Mouse (Mus musculus): ENCODE data around the gene Fscn3. TPM values are rescaled to one million over a fixed set of nuclear protein-coding genes. Genes with fewer than 3 reads are reported as not detected.

The Fscn3 gene
- not detected in 2 replicates for polyA plus RNA-seq (2012; rRNA removed)

- H3K27me3 ChIP-seq (ENCODE audit: control insufficient read depth, insufficient read depth, low read length), result no peaks in the 10 kb centered on the region
- peak in 1 of 2 experiments; percentile 27 for DNase-seq (ENCODE audit: low read depth in 1 of 2, low spot score in 2 of 2)
- no peak within 1 kb of the TSS for H3K4me3 ChIP-seq (ENCODE audit: extremely low read depth, insufficient read depth, insufficient read length)
- peaks cover 13% of the 10 kb centered on the region for H3K36me3 ChIP-seq (ENCODE audit: control insufficient read depth, insufficient read depth, low read length)
- peaks cover 3% of the 10 kb centered on the region; the same call in 1 of the 2 replicates for H3K4me1 ChIP-seq (ENCODE audit: control insufficient read depth, insufficient read depth, insufficient read length)
- H3K27ac ChIP-seq (ENCODE audit: insufficient read depth, low read length), result no peak within 1 kb of the TSS
- WGBS, result 64% methylated on average over 3 of the region's 3 CpGs
- TF ChIP-seq CTCF (IDR thresholded peaks at IDR 0.05; ENCODE audit: extremely low read depth, insufficient read depth, insufficient read length, insufficient replicate concordance), result no peak
- no peak for TF ChIP-seq POLR2A (IDR thresholded peaks at IDR 0.05; ENCODE audit: low read depth, low read length)
Observed at GRCm38 (mm10) chr6:28427096-28427839, at the start of gene Fscn3. Gene Fscn3 (plus strand): TSS chr6:28427789.

GRCm38 (mm10) chr6:28381983-28382382 lies 45.6 kb upstream of the Fscn3 start:
- H3K27ac ChIP-seq (ENCODE audit: insufficient read depth, low read length), result no peak overlapping the region
- H3K4me3 ChIP-seq (ENCODE audit: extremely low read depth, insufficient read depth, insufficient read length), result no peak overlapping the region
- no peaks in the 10 kb centered on the region for H3K27me3 ChIP-seq (ENCODE audit: control insufficient read depth, insufficient read depth, low read length)
- H3K36me3 ChIP-seq (ENCODE audit: control insufficient read depth, insufficient read depth, low read length), result no peaks in the 10 kb centered on the region
- no peak for TF ChIP-seq POLR2A (IDR thresholded peaks at IDR 0.05; ENCODE audit: low read depth, low read length)
- no peak for TF ChIP-seq CTCF (IDR thresholded peaks at IDR 0.05; ENCODE audit: extremely low read depth, insufficient read depth, insufficient read length, insufficient replicate concordance)
- WGBS, result 27% methylated on average over 4 of the region's 4 CpGs
- H3K4me1 ChIP-seq (ENCODE audit: control insufficient read depth, insufficient read depth, insufficient read length), result no peaks in the 10 kb centered on the region
- DNase-seq (ENCODE audit: low read depth in 1 of 2, low spot score in 2 of 2), result no peak

DNA sequence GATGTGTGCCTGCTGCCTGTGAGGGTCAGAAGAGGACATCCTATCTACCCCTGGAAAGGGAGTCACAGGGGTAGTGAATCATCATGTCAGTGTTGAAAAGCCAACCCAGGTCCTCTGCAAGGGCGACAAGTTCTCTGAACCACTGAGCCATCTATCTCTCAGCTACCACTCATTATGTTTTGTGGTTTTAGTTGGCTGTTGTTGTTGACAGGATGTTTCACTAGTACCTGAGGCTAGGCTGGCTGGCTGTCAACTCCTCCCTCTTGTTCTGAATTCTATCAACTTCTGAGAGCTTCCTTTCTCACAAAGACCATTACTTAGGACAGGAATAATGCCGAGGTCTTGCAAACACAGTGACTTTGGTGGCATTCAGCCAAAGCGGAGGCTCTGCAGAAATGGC lies 42.4 kb upstream of the Fscn3 start:
- no peak for DNase-seq (ENCODE audit: low read depth in 1 of 2, low spot score in 2 of 2)
- 86% methylated on average over 3 of the region's 3 CpGs for WGBS
- Histone ChIP-seq H3K27me3 (ENCODE audit: control insufficient read depth, insufficient read depth, low read length) (no peaks in the 10 kb centered on the region), H3K4me3 (ENCODE audit: extremely low read depth, insufficient read depth, insufficient read length) (no peak overlapping the region), H3K4me1 (ENCODE audit: control insufficient read depth, insufficient read depth, insufficient read length) (no peaks in the 10 kb centered on the region), H3K27ac (ENCODE audit: insufficient read depth, low read length) (no peak overlapping the region), H3K36me3 (ENCODE audit: control insufficient read depth, insufficient read depth, low read length) (no peaks in the 10 kb centered on the region)
- TF ChIP-seq CTCF (IDR thresholded peaks at IDR 0.05; ENCODE audit: extremely low read depth, insufficient read depth, insufficient read length, insufficient replicate concordance) (no peak), POLR2A (IDR thresholded peaks at IDR 0.05; ENCODE audit: low read depth, low read length) (no peak)

- no peak overlapping the region for H3K4me3 ChIP-seq (ENCODE audit: extremely low read depth, insufficient read depth, insufficient read length)
- no peak overlapping the region for H3K27ac ChIP-seq (ENCODE audit: insufficient read depth, low read length)
- H3K36me3 ChIP-seq (ENCODE audit: control insufficient read depth, insufficient read depth, low read length), result no peaks in the 10 kb centered on the region
- H3K27me3 ChIP-seq (ENCODE audit: control insufficient read depth, insufficient read depth, low read length), result no peaks in the 10 kb centered on the region
- H3K4me1 ChIP-seq (ENCODE audit: control insufficient read depth, insufficient read depth, insufficient read length), result no peaks in the 10 kb centered on the region
- TF ChIP-seq POLR2A (IDR thresholded peaks at IDR 0.05; ENCODE audit: low read depth, low read length), result no peak
- no peak for TF ChIP-seq CTCF (IDR thresholded peaks at IDR 0.05; ENCODE audit: extremely low read depth, insufficient read depth, insufficient read length, insufficient replicate concordance)
- no peak for DNase-seq (ENCODE audit: low read depth in 1 of 2, low spot score in 2 of 2)
- WGBS, result 91% methylated on average over 3 of the region's 3 CpGs
Observed at GRCm38 (mm10) chr6:28389038-28389437, 38.6 kb upstream of the Fscn3 start.

DNA sequence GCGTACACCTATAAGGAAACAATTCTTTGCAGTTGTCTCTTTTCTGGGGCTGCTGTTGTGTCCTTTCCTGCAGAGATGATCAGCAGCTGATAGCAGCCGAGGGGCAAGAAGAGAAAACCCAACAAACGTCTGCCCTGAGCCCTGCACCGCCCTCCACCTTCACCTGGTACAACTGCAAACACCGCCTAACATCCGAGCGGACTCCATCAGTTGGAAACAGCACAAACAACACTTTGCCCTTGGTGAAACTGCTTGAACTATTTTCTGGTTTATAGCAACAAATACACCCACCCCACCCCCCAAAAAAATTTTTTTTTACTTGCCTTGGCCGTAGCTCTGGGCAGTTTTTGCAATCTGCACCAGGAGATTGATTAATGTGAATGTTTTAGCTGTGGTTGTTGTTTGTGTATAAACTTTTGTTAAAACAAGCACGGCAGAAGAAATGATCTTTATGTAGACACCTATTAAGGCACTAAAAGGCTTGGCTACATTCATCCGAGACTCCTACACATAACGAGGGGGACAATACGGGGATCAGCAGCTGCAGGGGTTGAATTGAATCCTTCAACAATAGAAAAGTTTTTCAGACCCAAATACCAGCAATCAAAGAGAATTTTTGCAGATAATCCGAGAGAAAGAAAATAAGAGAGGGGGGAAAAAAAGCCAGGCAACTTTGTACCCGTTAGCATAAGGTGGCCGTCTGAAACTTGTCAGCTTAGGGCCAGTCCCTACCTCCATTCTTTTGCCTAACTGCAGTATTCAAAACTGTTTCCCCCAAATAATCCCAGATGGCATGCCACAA lies 31.3 kb upstream of the Fscn3 start:
- DNase-seq (ENCODE audit: low read depth in 1 of 2, low spot score in 2 of 2), result no peak
- Histone ChIP-seq H3K4me1 (ENCODE audit: control insufficient read depth, insufficient read depth, insufficient read length) (no peaks in the 10 kb centered on the region; the same call in 1 of the 2 replicates), H3K36me3 (ENCODE audit: control insufficient read depth, insufficient read depth, low read length) (no peaks in the 10 kb centered on the region), H3K27me3 (ENCODE audit: control insufficient read depth, insufficient read depth, low read length) (peaks cover 9% of the 10 kb centered on the region), H3K27ac (ENCODE audit: insufficient read depth, low read length) (no peak overlapping the region), H3K4me3 (ENCODE audit: extremely low read depth, insufficient read depth, insufficient read length) (no peak overlapping the region)
- WGBS, result 63% methylated on average over 15 of the region's 15 CpGs
- TF ChIP-seq POLR2A (IDR thresholded peaks at IDR 0.05; ENCODE audit: low read depth, low read length), result no peak
- no peak for TF ChIP-seq CTCF (IDR thresholded peaks at IDR 0.05; ENCODE audit: extremely low read depth, insufficient read depth, insufficient read length, insufficient replicate concordance)

GRCm38 (mm10) chr6:28396853-28397457 lies 30.6 kb upstream of the Fscn3 start:
- no peak for DNase-seq (ENCODE audit: low read depth in 1 of 2, low spot score in 2 of 2)
- Histone ChIP-seq H3K27me3 (ENCODE audit: control insufficient read depth, insufficient read depth, low read length) (peaks cover 9% of the 10 kb centered on the region), H3K27ac (ENCODE audit: insufficient read depth, low read length) (no peak overlapping the region), H3K4me3 (ENCODE audit: extremely low read depth, insufficient read depth, insufficient read length) (peak overlapping the region; percentile 49), H3K4me1 (ENCODE audit: control insufficient read depth, insufficient read depth, insufficient read length) (no peaks in the 10 kb centered on the region; the same call in 1 of the 2 replicates), H3K36me3 (ENCODE audit: control insufficient read depth, insufficient read depth, low read length) (no peaks in the 10 kb centered on the region)
- 3% methylated on average over 19 of the region's 19 CpGs for WGBS
- no peak for TF ChIP-seq POLR2A (IDR thresholded peaks at IDR 0.05; ENCODE audit: low read depth, low read length)
- TF ChIP-seq CTCF (IDR thresholded peaks at IDR 0.05; ENCODE audit: extremely low read depth, insufficient read depth, insufficient read length, insufficient replicate concordance), result no peak

All from spleen, adult 2 months (tissue).